Mouse (Mus musculus) CD4-positive, CD25-positive, alpha-beta regulatory T cell, adult 2 months (primary cell): ENCODE results near the gene Lrrfip1.

ENCODE experiments used
- DNase-seq: peaks from one replicate; pipeline ENCODE4 v3.0.0-alpha.2; 2012; ENCODE audit warnings: low read depth, low spot score

Gene Lrrfip1

DNA sequence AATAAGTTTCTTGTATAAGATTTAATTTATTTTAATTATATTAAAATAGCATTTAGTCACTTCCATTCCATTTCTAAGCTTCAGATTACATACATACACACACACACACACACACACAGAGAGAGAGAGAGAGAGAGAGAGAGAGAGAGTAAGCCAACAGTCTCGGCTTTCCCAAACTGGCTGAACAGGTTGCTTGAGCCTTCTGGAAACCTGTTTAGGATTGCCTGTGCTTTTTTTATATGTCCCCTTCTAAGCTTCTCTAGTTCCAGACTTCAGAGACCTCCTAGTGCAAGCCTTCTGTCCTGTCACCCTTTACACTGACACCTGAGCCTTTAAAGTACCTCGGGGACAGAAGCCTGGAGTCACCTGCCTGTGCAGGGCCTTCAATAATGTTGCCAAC is 87.1 kb downstream of the Lrrfip1 start:
- DNase-seq, result no peak

DNA sequence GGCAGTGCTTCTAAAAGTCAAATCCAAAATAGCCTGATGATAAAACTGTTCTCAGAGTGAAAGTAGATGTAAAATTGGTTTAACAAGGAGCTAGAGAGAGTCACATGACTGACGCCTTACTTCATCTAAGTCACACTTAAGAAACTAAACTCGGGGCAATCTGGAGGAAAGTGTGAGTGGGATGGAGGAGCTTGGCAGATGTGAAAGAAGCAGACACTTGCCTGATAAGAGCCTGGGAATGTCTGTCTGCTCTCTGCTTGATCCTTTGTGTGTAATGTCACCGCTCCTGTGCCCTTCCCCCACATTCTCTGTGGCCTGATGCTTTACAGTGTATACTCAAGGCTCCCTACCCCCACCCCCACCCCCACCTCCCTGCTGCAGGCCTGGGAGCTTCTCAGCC is 87.8 kb downstream of the Lrrfip1 start:
- peak; percentile 47 for DNase-seq

DNA sequence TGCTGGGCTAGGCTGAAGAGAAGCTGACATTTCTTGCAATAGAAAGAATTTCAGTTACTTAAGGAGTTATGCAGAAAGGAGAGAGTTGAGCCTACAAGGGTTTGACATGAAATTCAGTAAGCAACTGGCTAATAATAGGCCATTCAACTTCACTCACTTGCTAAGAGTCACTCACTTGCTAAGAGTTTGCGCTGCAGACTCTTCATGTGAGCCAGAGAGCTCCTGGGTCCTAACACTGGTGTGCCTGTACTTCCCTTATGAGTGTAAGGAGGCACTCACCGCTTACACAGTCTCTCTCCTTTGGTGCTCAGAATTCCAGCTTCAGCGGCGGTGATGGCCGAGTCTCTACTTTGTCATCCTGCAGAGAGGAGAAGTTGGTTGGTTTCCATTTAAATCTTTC is 88.2 kb downstream of the Lrrfip1 start:
- DNase-seq, result no peak

DNA sequence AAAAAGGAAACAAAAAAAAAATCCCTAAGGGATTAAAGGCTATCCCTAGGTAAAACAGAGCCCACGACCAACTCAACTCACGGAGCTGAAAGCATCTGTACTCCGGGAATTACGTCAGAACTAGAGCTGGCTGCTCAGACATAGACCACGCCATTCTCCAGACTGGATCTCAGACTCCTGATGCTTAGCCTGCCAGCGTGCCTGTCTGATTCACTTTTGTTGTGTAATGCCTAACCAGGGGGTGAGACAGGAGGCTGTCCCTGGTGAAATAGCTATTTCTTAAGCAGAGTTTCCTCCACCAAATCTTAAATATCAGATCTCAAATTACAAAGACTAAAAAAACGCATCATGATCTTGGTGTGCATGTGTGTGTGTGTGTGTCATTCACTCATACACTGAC is 89.5 kb downstream of the Lrrfip1 start:
- no peak for DNase-seq

DNA sequence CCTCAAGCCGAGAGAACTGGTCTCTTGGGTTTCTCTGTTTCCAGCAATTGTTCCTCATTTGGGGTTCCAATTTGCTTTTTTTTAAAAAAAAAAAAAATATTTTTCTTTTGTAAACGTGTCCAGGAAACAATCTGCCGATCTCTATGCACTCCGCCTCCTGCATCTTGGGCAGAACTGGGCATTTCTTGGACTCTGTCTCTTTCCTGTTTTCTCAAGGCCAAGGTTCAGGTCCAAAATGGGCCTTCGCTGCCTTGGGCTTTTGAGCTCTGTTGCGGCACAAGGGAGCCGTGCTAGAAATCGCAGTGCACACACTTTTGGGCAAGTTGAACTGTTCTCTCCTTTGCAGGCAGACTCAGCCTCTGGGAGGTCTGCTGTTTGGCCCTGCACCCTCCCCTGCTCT is 90.4 kb downstream of the Lrrfip1 start:
- no peak for DNase-seq

DNA sequence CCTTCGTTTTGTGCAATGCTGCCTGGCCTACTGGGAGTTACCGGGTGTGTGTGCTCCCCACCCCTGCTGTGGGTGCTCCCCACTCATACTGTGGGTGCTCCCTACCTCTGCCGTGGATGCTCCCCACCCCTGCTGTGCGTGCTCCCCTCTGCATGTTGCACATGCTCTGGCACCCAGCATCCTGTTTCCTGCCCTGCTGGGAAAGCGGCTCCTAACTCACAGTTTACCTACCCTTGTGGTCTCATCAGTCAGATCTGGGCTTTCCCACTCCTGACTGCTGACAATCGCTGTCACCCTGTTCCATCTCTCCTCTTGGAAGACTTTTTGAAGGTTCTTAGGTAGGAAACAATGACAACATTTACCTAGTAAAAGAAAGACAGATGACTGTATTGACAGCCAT is 91.9 kb downstream of the Lrrfip1 start:
- peak; percentile 62 for DNase-seq

DNA sequence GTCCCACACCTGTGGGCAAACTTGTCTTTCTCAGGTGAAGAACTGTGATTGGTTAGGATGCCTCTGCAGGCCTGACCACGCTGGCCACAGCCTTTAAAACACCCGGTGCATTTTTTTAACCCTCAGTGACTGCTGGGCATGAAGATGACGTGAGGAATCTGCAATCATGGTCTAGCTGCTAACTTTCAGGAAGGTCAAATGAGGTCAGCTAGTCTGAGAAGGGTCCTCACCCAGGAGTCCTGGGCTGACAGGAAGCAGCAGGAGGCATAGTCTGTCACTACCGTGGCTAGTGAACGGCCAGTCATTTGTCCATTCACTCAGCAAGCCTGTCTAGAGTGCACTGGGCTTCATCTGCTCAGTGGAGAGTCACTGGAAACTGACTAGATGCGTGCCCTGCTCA is 93.9 kb downstream of the Lrrfip1 start:
- no peak for DNase-seq

DNA sequence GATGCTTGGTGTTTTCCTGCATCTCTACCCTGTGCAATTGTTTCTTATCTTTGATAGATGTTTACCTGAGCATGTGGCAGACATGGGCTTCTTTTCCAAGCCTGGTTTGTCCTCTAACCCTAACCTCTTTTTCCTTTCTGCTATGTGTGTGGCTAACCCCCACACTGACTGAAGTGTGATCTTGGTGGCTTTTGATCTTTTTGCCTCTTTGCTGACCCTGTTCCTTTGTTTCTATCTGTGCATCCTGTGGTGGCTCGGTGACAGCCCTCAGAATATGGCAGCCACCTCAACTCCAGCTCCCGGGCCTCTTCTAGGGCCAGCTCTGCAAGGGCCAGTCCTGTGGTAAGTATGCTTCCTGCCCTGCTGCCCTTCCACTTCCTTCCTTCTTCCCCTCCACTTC is 94.8 kb downstream of the Lrrfip1 start:
- peak; percentile 38 for DNase-seq

DNA sequence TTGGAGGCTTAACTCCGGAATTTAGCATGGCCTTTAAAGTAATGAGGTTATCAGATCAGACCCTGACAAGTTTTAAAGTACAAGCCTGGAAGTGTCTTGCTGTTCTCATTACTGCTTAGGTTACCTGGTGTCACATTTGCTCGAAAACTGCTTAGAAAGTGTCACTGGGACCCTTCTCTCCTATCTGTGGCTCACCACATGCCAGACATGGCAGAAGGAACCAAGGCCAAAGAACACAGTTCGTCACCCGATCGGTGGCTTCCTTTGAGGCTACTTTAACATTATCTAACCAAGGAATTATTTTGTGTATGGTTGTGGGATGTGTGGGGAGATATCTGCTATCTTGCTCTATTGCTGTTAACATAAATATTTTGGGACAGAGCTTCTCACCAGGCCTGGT is 95.5 kb downstream of the Lrrfip1 start:
- no peak for DNase-seq

DNA sequence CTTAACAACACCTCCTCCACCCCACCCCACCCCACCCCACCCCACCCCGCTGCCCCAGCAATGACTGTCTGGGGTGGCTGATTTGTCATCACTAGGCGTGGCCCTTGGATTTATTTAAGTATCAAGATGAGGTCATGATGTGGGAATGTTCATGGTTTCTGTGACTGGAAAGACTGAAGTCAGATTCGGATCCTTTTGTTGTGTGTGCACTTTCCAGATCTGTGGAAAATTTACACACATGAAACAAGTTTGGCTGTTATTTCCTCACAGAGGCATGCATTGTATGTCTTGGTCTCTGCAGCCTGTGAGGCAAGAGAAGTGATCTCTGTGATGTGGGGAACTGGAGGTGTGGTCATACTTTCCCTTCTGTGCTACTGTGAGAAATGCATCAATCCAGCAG is 96.7 kb downstream of the Lrrfip1 start:
- DNase-seq, result peak; percentile 73

DNA sequence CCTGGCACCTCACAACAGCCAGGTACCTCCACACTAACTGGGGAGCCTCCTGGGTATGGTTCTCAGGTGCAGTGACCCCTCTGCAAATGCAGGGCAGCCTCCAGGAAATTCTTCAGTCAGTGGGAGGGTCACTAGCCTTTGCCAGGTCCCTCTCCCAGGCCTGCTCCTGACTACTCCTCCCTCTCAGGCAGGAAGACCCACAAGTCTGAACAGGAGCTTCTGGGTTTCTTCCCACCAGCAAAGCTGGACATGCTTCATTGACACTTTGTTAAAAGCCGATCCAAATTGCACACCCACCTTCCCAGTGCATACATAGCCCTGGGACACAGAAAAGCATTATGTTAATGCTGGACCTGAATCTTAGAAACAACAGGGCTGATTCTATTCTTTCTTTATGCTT is 97.3 kb downstream of the Lrrfip1 start:
- DNase-seq, result no peak

DNA sequence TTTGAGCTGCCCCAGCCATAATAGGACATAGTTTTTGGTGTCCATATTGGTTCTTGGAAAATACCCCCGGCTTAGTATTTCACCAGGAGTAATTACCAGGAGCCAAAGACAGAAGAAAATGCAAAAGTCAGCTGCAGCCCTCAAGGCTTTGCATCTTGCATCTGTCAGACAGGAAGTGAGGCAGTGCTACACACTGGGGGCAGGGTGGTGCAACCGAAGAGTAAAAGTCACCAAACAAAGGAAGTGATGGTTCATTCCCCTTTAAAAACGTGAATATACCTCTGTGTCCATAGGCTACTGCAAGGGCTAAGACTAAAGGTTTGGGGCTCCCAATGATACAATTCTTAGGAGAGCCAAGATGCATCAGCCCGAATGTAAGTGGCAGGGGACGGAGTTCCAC is 98.0 kb downstream of the Lrrfip1 start:
- peak; percentile 71 for DNase-seq

DNA sequence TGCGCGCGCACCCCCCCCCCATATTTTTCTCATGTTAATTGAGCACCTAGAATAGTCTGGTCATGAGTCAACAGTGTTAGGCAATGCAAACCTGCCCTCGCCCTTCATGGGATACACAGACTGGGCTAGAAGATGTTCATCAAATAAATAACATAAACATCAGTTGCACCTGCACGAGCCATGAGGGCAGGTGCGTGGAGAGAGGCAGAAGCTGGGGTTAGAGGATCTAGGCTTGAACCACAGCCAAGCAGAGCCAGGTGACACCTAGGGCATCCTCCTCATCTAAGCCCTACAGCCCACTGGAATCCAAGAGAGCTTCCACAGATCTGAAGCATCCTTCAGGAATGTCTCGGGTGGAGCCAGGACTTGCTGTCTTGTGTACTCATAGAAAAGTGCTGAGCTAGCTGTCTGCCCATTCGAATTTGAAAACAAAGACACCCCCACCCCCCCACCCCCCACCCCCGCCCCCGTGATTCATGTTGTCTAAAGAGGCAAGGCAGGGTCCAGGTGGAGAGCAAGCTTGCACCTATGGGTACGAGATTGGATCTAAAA is 98.8 kb downstream of the Lrrfip1 start:
- no peak for DNase-seq

DNA sequence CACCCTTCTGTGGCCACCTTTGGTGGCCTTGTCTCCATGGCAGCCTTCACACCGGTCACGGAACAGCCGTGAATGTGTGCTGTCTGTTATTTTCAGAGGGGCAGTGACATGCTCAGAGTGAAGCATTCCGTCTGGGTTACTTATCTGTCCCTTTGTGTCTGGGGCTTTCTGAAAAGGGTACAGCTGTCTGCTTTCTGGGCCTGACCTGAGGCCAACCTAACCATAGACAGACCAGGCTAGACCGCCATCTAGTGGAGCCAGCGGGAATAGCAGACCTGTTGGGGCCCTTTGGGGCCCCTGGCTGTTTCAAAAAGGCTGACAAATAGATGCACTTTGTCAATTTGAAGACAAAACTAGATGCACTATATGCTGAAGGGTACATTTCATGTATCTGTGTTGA is 100.3 kb downstream of the Lrrfip1 start:
- DNase-seq, result peak; percentile 87

DNA sequence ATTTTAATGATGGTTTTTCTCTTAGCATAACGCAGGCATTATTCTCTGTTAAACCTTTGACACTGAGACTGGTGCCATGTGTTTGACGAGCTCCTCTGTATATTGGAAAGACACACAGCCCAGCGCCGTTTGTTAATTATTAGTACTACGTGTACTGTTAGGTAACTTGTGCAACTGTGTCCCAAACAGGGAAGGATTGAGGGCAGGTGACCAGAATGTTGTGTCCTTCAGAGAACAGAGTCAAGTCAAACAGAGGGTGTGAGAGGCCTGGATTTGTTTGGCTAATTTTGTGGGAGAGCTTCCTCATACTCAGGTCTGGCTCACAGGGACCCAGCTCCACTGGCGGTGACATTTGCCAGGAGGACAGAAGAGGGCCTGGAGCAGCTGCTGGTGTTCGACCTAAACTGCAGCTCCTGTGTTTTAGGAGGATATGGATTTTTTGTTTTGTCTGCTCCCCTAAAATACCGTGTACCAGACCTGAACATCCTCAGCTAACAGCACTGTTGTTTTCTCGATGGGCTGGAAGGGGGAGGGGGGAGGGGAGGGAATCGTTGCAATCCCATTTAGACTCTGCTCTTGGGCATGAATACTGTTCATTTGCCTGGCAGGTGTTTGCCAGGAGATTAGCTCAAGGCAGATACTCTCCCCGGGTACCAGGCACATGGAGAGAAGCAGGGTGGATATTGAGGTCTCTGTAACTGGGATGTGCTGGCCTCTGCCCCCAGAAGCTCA is 103.3 kb downstream of the Lrrfip1 start:
- no peak for DNase-seq

DNA sequence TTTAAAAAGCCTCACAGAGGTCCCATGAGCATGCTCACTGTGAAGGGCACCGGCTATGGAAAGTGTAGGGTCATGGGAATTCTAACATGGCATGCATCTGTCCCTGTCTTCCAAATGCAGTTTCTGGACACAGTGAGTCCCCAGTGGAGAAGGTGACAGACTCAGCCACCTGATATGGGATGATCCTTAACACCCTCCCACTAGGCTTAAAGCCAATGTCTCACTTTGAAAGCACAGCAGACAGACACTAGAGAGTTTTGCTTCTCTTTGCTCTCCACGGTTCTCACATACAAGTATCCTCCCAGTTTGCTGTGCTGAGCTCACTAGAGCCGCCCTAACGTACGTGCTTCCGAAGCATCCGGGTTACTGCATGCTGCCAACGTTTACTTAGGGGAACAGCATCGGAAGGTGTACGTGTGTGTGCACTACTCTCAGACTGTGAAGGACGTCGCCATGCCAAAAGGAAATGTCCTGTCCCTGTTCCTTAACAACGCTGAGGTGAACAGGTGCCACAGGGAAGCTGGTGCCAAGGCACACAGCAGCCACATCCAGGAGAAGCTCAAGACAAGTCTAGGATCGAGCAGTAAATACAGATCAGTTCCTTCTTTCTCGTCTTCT is 104.9 kb downstream of the Lrrfip1 start:
- no peak for DNase-seq

DNA sequence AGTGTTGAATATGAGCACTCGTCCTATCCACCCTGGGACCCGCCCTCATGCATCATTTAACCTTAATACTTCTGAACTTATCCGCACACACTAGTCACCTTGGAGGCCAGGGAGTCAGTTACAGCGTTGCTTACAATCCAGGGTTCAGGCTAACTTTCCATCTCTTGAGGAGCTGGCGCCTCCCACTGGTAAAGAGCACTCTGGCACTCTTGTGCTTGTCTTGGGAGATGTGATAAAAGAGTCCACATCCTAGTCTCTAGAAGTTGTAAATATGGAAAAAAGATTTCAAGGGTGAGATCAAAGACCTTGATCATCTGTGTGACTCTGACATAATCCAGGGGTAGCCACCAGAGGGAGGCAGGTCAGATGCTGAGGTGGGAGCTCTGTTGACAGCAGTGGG is 109.0 kb downstream of the Lrrfip1 start:
- no peak for DNase-seq

DNA sequence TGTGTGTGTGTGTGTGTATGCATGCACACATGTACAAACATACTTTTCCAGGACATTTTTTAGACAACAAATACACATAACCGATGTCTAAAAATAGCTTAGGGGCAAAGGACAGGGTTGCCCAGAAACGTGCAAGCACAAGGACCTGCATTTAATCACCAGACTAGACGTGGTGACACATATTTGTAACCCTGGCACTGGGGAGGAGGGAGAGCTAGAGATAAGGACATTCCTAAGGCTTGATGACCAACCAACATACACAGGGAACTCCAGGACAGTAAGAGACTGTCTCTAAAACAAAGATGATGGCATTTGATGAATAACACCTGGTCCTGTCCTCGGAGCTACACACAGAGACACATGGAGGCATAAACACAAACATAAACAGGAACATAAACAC is 110.8 kb downstream of the Lrrfip1 start:
- DNase-seq, result no peak

DNA sequence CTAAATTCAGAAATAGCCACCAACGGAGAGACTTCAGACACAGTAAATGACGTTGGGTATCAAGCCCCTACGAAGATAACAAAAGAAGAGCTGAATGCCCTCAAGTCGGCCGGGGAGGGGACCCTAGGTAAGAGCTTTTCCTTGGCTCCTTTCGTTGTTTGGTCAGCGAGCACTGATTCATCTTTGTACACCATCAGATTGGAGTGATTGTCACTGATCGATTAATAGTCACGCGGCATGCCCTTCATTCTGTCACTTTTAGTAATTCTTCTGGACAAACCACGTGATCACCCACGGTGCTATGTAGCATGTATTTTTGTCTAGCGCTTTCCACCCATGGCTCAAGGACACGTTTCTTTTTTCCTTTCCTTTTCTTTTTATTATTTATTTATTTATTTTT is 113.6 kb downstream of the Lrrfip1 start:
- DNase-seq, result no peak

DNA sequence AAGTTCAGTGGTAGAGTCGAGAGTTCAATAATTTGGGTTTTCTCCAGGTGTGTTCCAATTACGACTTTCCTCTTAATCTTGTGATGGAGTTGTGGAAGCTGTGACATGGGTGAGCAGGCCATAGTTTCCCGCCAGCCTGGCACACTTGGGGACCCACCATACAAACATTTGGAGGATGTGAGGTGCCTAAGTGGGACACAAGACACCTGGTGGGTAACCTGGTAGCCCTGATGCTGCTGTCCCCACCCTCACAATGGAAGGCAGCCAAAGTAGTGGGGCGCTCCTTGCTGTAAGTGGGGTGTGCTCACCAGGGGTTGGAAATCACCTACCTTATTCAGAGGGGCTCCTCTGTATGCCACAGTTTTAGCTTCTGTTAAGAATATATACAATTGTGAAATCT is 114.1 kb downstream of the Lrrfip1 start:
- no peak for DNase-seq

DNA sequence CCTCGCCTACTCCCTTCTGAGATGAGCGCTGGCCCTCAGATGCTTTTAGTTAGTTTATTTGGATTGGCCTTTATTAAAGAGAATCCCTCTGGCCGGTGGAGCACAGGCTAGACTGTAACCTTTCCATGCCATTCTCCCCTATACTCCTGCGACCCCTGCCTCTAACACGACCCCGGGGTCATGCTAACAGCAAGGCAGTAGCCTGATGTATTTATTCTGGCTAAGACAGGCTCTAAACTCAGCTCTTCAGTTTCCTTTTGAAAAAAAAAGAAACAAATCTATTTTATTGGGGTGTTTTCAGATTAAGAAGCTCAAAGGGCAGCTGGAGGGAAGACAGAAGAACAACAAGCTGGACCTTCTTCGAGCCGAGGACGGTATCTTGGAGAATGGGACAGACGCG is 123.6 kb downstream of the Lrrfip1 start:
- DNase-seq, result no peak

DNA sequence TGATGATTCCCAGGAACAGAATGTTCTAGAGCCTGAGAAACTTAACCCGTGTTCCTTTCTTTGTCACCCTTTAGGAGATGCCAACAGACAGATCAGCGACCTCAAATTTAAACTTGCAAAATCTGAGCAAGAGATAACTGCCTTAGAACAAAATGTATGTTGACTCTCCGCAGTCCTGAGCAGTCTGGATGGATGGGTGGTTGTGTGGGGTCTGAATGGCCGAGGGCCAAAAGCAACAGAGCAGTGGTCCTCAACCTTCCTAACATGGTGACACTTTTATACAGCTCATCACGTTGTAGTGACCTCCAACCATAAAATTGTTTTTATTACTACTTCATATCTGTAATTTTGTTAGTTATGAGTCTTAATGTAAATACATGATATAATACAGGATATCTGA is 124.5 kb downstream of the Lrrfip1 start:
- DNase-seq, result no peak

DNA sequence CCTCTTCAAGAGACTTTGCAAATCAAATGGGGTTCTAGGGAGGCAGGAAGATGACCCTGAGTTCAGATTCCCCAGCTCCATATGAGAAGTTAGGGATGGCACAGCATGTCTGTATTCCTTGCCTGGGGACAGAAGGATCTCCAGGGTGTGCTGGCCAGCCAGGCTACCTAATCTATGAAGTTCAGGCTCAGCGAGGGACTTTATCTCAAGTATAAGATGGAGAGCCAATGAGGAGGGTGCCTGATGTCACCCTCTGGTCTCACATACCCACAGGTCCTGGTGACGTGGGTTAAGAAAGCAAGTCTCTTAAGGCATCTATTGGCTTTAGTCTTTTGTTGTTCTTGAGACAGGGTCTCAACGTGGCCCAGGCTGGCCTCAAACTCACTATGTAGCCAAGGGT is 124.9 kb downstream of the Lrrfip1 start:
- DNase-seq, result no peak
